Mouse (Mus musculus) C2C12 (cell line): Measurements from ENCODE around the gene Rap1gap2.

Experiments
- CEBPB ChIP-seq: IDR thresholded peaks from one replicate; pipeline ENCODE4 v1.6.1; 2011; ENCODE audit warnings: low read depth, mild to moderate bottlenecking, control low read depth, moderate library complexity
- CTCF ChIP-seq: IDR thresholded peaks from one replicate; pipeline ENCODE4 v1.5.1; 2011; ENCODE audit not compliant: control insufficient read depth, insufficient read depth, insufficient read length
- FOSL1 ChIP-seq: IDR thresholded peaks from one replicate; pipeline ENCODE4 v1.8.0; 2011; ENCODE audit warnings: mild to moderate bottlenecking, low read length; ENCODE audit not compliant: poor library complexity, insufficient read depth, severe bottlenecking
- MAX ChIP-seq: IDR thresholded peaks from one replicate; pipeline ENCODE4 v1.6.1; 2011; ENCODE audit warnings: mild to moderate bottlenecking, control low read depth
- MYOD1 ChIP-seq: IDR thresholded peaks from one replicate; pipeline ENCODE4 v1.6.1; 2011; ENCODE audit warnings: low read depth; ENCODE audit not compliant: control insufficient read depth, insufficient read length
- USF1 ChIP-seq: IDR thresholded peaks from one replicate; pipeline ENCODE4 v1.6.1; 2011; ENCODE audit warnings: low read depth, mild to moderate bottlenecking, control low read depth, moderate library complexity

- TF ChIP-seq USF1: no peak
- TF ChIP-seq CTCF: peak; percentile 22
- no peak for TF ChIP-seq MAX
- no peak for TF ChIP-seq FOSL1
- no peak for TF ChIP-seq MYOD1
- TF ChIP-seq CEBPB: no peak
These were observed 84.2 kb downstream of the Rap1gap2 start for GRCm38 (mm10) chr11:74526180-74527158.
